Mouse (Mus musculus): ENCODE measurements around the gene Rgl2.
A peak's percentile ranks its signal among the peaks of the same experiment; 100 is the strongest.
"Not testable (repeated sequence)": the region's sequence is repeated elsewhere in the genome, so short reads cannot be mapped to it uniquely, and the experiment has no call there.

The Rgl2 gene

GRCm38 (mm10) chr17:33950131-33950625 is 20.8 kb downstream of the Rgl2 start:
- no peak for DNase-seq (ENCODE audit: low spot score)

DNA sequence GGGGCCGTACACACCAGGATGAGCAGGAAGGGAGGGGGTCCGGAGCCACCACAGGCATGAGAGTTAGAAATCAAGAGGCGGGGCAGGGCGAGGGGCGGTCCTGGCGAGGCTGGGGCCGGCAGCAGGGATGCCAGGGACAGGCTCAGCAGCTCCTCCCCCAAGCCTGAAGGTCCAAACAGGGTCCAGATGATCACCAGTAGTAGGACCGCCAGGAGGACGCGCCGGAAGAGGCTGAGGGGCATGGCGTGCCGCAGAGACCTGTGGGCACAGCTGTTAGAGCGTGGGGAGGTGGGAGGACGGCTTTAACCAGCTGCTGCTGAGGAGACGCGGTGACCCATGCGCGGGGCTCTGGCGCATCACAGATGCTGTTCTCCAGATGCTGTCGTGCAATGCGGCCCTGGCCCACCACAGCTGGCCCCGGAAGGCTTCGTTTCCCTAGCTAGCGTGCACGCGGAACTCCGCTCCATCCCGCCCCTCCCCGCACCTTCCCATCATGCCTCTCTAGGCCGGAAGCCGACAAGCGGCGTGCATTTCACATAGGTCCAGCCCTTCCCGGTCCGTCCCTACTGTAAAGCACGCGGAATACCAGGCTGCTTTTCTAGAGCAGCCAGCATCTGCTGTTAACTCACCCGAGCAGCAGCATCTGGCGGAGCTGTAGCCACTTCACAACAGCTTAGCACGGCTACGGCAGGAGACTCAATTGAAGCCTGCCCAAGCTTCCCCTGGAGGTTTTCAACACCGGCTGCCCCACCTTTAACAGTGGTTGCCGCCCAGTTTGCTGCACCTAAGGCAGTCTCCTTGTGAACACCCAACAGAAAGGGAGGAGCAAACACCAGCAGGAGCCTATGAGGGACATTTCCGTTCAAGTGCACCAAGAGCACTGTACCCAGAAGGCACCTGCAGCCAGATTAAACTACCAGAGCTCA is 21.9 kb downstream of the Rgl2 start, which contains the start of gene B3galt4:
B3galt4 (minus strand) TSS at position 468 of the 926 bp plus-strand sequence.
- DNase-seq (ENCODE audit: low spot score): no peak

- not testable (repeated sequence) for DNase-seq (ENCODE audit: low spot score)
Measured at GRCm38 (mm10) chr17:33952015-33952414, 22.7 kb downstream of the Rgl2 start.

DNA sequence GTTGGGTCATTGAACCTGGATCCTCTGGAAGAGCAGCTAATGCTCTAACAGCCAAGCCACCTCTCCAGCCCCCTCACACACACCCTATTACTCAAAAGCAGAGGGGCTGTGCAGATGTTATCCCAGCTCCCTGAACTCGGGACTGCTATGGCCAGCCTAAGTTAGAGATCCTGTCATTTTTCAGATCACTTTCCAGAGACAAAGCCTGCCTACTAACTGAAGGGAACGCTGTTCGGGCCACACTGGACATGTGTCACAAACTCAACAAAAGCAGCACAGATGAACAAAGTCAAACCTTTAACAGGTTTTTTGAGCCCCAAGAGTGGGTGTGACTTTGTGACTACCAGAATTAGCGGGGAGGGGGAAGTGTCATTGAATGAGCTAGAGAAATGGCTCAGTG is 23.5 kb downstream of the Rgl2 start:
- DNase-seq (ENCODE audit: low spot score): no peak

GRCm38 (mm10) chr17:33953310-33953709 is 24.0 kb downstream of the Rgl2 start:
- no peak for DNase-seq (ENCODE audit: low spot score)

DNA sequence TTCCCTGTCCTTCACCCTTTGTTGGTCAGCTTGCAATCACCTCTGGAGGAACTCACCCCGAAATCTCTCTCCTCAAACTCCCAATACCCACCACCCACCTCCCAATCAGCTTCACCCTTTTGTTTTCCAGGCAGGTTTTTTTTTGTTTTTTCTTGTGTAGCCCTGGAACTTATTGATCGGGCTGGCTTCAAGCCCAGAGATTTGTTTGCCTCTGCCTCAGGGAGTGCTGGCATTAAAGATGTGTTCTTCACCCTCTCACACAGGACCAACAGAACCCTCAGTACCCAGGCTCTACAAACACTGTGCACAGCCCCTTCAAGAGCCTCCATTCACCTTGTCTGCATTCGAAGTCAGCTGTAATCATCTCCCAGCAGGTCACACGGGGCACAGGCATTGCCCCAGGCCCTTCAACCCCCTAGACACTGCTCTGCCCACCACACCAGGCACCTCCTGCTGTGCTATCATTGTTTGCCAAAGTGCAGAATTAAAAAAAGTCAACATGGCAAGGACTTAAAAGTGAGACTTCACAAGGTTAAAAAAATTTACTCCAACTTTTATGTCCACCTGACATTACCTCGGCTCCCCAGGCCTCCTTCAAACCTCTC is 24.7 kb downstream of the Rgl2 start:
- DNase-seq (ENCODE audit: low spot score): no peak

- DNase-seq (ENCODE audit: low spot score): no peak
Measured at GRCm38 (mm10) chr17:33954646-33955554, 25.6 kb downstream of the Rgl2 start.

DNA sequence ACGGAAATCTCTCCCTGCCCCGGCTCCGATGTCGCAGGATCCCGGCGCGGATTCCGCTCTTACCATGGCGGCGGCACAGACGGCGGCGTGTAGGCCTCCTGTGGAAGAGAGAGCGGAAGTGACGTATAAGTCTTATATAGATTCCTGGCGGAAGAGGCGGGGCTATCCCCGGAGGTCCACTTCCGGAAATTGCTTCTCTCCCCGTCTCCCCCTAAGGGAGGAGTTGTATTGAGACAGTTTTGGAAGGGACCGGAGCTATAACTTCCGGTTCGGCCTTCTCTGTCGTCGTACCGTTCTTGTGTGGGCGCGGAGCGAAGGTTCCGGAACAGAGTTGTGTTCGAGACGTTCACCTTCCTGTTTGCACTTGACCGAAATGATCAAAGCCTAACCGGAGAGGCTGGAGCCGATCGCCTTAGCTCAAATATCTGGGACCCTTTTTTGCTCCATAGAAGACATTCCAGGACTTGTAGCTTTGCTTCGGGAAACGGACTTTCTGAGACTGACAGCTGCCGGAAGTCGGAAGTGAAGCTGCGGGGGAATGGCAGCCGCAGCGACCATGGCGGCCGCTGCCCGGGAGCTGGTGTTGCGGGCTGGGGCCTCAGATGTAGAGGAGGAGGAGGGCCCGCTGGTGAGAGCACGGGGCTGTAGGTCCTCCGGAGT is 26.3 kb downstream of the Rgl2 start, which contains the start of the genes Vps52 and Rps18:
Vps52 (plus strand) TSS at position 258 of the 660 bp plus-strand sequence.
Rps18 (minus strand) TSS at position 447 of the 660 bp plus-strand sequence.
- peak; percentile 65 for DNase-seq (ENCODE audit: low spot score)

DNA sequence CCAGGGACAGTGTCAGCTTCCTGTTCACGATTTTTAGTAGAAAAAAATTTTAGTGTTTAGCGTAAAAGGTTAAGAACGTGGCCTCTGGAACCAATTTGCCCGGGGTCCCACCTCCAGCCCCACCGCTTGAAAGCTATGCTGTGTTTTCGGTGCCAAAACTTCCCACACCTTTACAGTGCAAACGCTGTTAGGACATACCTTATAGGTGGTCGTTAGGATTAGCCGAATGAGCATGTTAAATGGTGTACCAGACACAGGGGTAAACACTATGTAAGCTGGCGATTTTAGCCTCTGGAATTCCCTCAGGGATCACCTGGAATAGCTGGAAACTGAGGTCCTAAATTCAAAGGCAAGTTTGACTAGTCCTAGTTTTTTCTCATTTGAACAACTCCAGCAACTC is 27.0 kb downstream of the Rgl2 start:
- DNase-seq (ENCODE audit: low spot score): no peak

GRCm38 (mm10) chr17:33957493-33957892 is 28.1 kb downstream of the Rgl2 start:
- no peak for DNase-seq (ENCODE audit: low spot score)

DNA sequence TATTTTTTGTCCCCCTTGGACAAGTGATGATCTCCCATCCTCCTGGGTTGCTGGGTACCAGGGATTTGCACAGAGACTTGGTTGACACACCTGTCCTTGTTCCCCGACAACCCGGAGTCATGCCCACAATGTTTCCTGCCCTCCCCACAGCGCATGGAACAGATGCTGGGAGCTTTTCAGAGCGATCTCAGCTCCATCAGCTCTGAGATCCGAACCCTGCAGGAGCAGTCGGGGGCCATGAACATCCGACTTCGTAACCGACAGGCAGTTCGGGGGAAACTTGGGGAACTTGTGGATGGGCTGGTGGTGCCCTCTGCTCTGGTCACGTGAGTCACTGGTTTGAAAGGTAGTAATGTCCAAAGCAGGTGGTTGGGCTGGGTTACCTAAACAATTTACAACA is 29.1 kb downstream of the Rgl2 start:
- DNase-seq (ENCODE audit: low spot score): no peak

DNA sequence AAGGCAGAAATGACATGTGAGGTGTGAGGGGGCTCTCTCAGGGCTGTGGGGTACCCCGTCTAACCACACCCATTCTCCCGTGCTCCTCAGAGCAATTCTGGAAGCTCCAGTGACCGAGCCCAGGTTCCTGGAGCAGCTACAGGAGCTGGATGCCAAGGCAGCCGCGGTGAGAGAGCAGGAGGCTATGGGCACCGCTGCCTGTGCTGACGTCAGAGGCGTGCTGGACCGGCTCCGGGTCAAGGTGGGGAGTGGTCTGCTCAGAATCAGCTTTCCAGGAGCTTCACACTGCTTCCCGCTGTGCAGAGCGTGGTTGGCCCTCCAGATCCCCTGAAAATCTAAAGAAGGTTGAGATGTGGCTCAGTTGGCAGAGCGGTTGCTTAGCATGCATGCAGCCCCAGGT is 29.8 kb downstream of the Rgl2 start:
- no peak for DNase-seq (ENCODE audit: low spot score)

DNA sequence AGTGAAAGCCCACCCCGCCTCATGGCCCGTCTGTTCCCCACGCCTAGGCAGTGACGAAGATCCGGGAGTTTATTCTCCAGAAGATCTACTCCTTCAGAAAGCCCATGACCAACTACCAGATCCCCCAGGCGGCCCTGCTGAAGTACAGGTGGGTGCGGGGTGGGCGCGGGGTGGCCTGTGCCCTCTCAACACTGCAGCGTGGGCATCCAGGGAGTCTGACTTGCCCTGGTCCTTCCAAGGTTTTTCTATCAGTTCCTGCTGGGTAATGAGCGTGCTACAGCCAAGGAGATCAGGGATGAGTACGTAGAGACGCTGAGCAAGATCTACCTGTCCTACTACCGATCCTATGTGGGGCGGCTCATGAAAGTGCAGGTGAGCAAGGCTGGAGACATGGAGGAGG is 30.6 kb downstream of the Rgl2 start:
- no peak for DNase-seq (ENCODE audit: low spot score)

- DNase-seq (ENCODE audit: low spot score): no peak
Measured at GRCm38 (mm10) chr17:33962876-33963275, 33.5 kb downstream of the Rgl2 start.

DNA sequence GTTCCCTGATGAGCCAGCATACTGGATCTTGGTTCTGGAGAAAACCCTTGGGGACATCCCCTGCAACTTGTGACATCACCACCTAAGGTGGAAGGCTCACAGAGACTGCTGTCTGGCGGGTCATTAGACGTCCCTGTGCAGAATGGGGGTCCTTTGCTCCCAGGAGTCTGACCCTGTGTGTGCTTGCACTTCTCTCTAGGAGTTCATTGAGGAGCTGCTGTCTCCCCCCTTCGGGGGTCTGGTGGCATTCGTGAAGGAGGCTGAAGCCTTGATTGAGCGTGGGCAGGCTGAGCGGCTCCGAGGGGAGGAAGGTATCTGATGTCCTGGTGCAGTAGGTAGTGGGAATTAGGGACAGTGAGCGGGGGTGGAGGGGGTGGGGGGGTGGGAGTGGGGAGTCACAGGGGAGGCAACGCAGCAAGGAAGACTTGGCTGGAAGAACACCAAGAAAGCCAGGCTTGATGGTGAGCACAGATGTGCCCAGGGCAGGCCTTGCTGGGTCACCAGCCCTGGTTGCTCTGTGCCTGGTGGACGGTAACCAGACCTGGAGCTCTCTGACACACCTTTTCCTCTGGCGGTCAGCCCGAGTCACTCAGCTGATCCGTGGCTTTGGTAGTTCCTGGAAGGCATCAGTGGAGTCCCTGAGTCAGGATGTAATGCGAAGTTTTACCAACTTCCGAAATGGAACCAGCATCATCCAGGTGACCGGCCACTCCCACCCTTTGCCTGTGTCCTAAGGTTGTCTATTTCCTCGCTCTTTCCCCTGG is 35.9 kb downstream of the Rgl2 start:
- DNase-seq (ENCODE audit: low spot score): no peak

DNA sequence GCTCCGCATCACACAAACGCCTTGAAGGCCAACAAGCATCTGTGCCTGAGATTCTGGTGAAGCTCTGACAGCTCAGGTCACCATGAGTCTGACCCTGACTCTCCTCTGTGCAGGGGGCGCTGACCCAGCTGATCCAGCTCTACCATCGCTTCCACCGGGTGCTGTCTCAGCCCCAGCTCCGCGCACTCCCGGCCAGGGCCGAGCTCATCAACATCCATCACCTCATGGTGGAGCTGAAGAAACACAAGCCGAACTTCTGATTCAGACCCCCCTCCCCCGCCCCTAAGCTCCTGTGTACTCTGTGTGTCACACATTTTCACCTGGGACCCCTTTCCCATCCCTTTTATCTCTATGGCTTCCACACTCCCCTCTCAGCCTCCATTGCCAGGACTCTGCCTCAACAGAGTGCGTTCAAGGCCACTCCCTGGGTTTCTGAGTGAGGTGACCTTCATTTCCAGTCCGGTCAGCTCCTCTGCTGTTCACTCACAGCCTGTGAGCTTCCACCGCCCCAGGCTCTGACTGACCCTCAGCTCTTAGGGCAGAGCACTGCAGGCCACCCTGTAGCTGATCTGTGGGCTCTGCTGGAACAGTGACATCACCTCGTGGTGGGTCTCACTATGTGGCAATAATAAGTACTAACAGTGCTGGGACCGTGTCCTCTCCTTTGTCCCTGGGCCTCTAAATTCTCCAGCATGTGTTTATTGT is 36.7 kb downstream of the Rgl2 start:
- no peak for DNase-seq (ENCODE audit: low spot score)

DNA sequence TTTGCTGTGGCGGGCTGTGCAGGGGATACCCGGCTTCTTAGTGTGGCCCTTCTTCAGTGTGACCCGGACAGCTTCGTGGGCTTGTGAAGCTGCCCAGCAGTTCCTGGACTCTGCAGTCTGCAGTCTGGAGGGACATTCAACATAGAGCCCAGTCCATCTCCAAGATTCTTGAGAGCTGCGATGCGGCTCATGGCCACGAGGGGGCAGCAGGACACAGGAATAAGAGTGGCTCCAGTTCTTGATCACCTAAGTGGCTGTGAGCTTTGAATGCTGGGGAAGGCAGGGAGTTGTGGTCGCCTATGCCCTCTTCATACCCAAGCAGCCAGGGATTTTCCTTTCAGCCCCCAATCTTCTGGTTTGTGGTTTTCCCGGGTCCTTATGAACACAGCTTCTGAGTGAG is 39.1 kb downstream of the Rgl2 start:
- no peak for DNase-seq (ENCODE audit: low spot score)

DNA sequence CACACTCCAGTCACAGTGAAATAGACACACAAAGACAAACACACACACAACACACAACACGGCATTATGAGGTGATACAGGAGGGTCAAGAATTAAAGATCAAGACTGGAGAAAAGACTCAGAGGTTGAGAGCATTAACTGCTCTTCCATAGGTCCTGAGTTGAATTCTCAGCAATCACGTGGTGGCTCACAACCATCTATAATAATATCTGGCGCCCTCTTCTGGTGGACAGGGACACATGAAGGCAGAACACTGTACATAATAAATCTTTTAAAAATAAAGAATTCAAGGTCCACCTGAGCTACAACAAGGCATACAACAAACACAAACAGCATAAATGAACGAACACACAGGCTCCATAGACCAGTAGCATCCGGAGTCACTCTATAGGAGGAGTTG is 39.6 kb downstream of the Rgl2 start:
- DNase-seq (ENCODE audit: low spot score): no peak

- no peak for DNase-seq (ENCODE audit: low spot score)
Measured at GRCm38 (mm10) chr17:33969394-33969793, 40.1 kb downstream of the Rgl2 start.

DNA sequence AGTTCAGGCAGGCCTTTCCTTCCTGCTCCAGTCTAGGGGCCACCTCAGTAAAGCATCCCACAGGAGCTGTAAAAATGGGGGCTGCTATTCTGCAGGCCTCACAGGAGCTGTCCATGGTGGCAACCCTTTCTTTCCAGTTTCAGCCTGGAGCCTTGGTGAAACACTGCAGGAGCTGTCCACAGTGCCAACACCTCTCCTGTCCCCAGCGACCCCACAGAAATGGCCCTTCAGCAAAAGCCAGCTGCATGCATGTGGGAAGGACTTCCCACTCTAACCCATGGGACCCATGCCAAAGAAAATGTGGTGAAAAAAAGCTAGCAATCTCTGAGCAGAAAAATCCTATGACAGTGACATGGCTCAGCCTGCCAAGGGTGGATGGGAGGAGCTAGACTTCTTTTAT is 43.3 kb downstream of the Rgl2 start:
- no peak for DNase-seq (ENCODE audit: low spot score)
